ENCODE assay signal across 13 mouse cellular contexts in genomic region chr2:112484886-112485285, GRCm38 (mm10). TPM values are rescaled to one million over a fixed set of nuclear protein-coding genes. Genes with fewer than 3 reads are reported as not detected.
A peak's percentile ranks its signal among the peaks of the same experiment; 100 is the strongest.
DNase-seq lines count a peak whose midpoint lies in the region; ATAC-seq and TF ChIP-seq lines count a peak whose summit lies in the region.
"Had no signal": no experiment of that assay in that cellular context is flagged by ENCODE, and none has a peak within 500 bp of the region (broad histone marks: within the 10 kb centered on the region; RNA-seq: fewer than 3 reads in every experiment).

No protein-coding gene starts in this region.

- ATAC-seq in lung, embryonic 14.5 days (ENCODE audit: insufficient read depth): peak; percentile 35; the same call in 1 of the 2 replicates
- ATAC-seq in heart, embryonic 16.5 days (replicated peaks; ENCODE audit: extremely low read depth, insufficient read depth, low FRiP score): peak; percentile 58; the same call in 1 of the 2 replicates
- 0 out of 2 replicates have a peak, but pooled peaks have one; percentile 14 for ATAC-seq in stomach, embryonic 15.5 days (ENCODE audit: insufficient read depth, low FRiP score, low read depth)
- ATAC-seq in hindbrain, embryonic 16.5 days: no peak

- intact Hi-C loops in heart, postnatal 25 days (cut with DNase I): loop anchor here (5.0 kb wide), 1 partner anchor 243 kb away; no protein-coding TSS in a partner anchor

- DNase-seq in heart, adult 11 months: peak; percentile 95
- DNase-seq in heart, postnatal 25 days (ENCODE audit: low spot score): no peak
- DNase-seq in lung, embryonic 14.5 days: peak; percentile 15
- DNase-seq in lung, postnatal 14 days: no peak
- no peak for DNase-seq in urinary bladder, postnatal 25 days (ENCODE audit: low spot score)
- DNase-seq: adrenal gland, postnatal 10 days; thymus, adult 18-20 months had no signal

- H3K9ac ChIP-seq in lung, embryonic 14.5 days: no peak overlapping the region
- H3K9ac ChIP-seq in heart, embryonic 16.5 days (ENCODE audit: low read length): no peak overlapping the region
- H3K9ac ChIP-seq in stomach, embryonic 15.5 days: no peak overlapping the region
- H3K9ac ChIP-seq in hindbrain, embryonic 16.5 days (ENCODE audit: low read depth, low read length): no peak overlapping the region
- H3K9ac ChIP-seq: limb, embryonic 12.5 days had no signal

- no peak overlapping the region for H3K4me2 ChIP-seq in lung, embryonic 14.5 days
- no peak overlapping the region for H3K4me2 ChIP-seq in heart, embryonic 16.5 days (ENCODE audit: low read depth, low read length)
- no peak overlapping the region for H3K4me2 ChIP-seq in stomach, embryonic 15.5 days
- no peak overlapping the region for H3K4me2 ChIP-seq in hindbrain, embryonic 16.5 days (ENCODE audit: low read length)
- H3K4me2 ChIP-seq: limb, embryonic 12.5 days had no signal

- H3K9me3 ChIP-seq in lung, embryonic 14.5 days (ENCODE audit: low read depth, low read length): no peaks in the 10 kb centered on the region
- H3K9me3 ChIP-seq in heart, embryonic 16.5 days (replicated peaks; ENCODE audit: control insufficient read depth, low read length): no peaks in the 10 kb centered on the region
- no peaks in the 10 kb centered on the region for H3K9me3 ChIP-seq in stomach, embryonic 15.5 days
- no peaks in the 10 kb centered on the region for H3K9me3 ChIP-seq in hindbrain, embryonic 16.5 days (ENCODE audit: control insufficient read depth, low read length)
- H3K9me3 ChIP-seq: limb, embryonic 12.5 days had no signal

- no peaks in the 10 kb centered on the region for H3K27me3 ChIP-seq in lung, embryonic 14.5 days (ENCODE audit: insufficient read depth, low read length)
- no peaks in the 10 kb centered on the region for H3K27me3 ChIP-seq in heart, embryonic 16.5 days (ENCODE audit: control insufficient read depth, insufficient read depth, low read length)
- H3K27me3 ChIP-seq in stomach, embryonic 15.5 days (replicated peaks): no peaks in the 10 kb centered on the region
- H3K27me3 ChIP-seq in hindbrain, embryonic 16.5 days (replicated peaks; ENCODE audit: control insufficient read depth, insufficient read depth, low read length): no peaks in the 10 kb centered on the region
- H3K27me3 ChIP-seq: limb, embryonic 12.5 days had no signal

- WGBS in lung, embryonic 14.5 days: 30% methylated on average over 2 of the region's 2 CpGs
- WGBS in heart, embryonic 16.5 days: 24% methylated on average over 2 of the region's 2 CpGs
- WGBS in stomach, embryonic 15.5 days: 67% methylated on average over 2 of the region's 2 CpGs
- WGBS in hindbrain, embryonic 16.5 days: 86% methylated on average over 2 of the region's 2 CpGs

- H3K36me3 ChIP-seq in lung, embryonic 14.5 days (ENCODE audit: insufficient read depth): no peaks in the 10 kb centered on the region
- H3K36me3 ChIP-seq in heart, embryonic 16.5 days (ENCODE audit: control insufficient read depth, insufficient read depth): no peaks in the 10 kb centered on the region
- no peaks in the 10 kb centered on the region for H3K36me3 ChIP-seq in stomach, embryonic 15.5 days
- H3K36me3 ChIP-seq in hindbrain, embryonic 16.5 days (ENCODE audit: control insufficient read depth, insufficient read depth, low read length): no peaks in the 10 kb centered on the region
- H3K36me3 ChIP-seq: limb, embryonic 12.5 days had no signal

- H3K27ac ChIP-seq in lung, embryonic 14.5 days (ENCODE audit: low read depth): no peak overlapping the region
- H3K27ac ChIP-seq in heart, embryonic 16.5 days (ENCODE audit: low read length): no peak overlapping the region
- no peak overlapping the region for H3K27ac ChIP-seq in stomach, embryonic 15.5 days
- no peak overlapping the region for H3K27ac ChIP-seq in hindbrain, embryonic 16.5 days (ENCODE audit: low read depth, low read length)
- H3K27ac ChIP-seq: limb, embryonic 12.5 days had no signal

- no peak overlapping the region for H3K4me3 ChIP-seq in lung, embryonic 14.5 days (ENCODE audit: low read depth, low read length)
- no peak overlapping the region for H3K4me3 ChIP-seq in heart, embryonic 16.5 days (ENCODE audit: low read length)
- H3K4me3 ChIP-seq in stomach, embryonic 15.5 days (replicated peaks): no peak overlapping the region
- no peak overlapping the region for H3K4me3 ChIP-seq in hindbrain, embryonic 16.5 days (ENCODE audit: low read length)
- H3K4me3 ChIP-seq: limb, embryonic 12.5 days had no signal

- H3K4me1 ChIP-seq in lung, embryonic 14.5 days (ENCODE audit: insufficient read depth): no peaks in the 10 kb centered on the region
- no peaks in the 10 kb centered on the region for H3K4me1 ChIP-seq in heart, embryonic 16.5 days (ENCODE audit: control insufficient read depth, insufficient read depth, low read length)
- H3K4me1 ChIP-seq in stomach, embryonic 15.5 days: no peaks in the 10 kb centered on the region; the same call in 1 of the 2 replicates
- no peaks in the 10 kb centered on the region for H3K4me1 ChIP-seq in hindbrain, embryonic 16.5 days (ENCODE audit: control insufficient read depth, insufficient read depth, low read depth, low read length)
- H3K4me1 ChIP-seq: limb, embryonic 12.5 days had no signal

- no peak for TF ChIP-seq CTCF in lung, embryonic 14.5 days (IDR thresholded peaks at IDR 0.05; ENCODE audit: low read depth)

RNA-seq across cellular contexts. Expression of gene Chrm5, which starts 4.3 kb away (rescaled TPM):
- not detected for total RNA-seq in heart, postnatal 25 days (2021)
- not detected in 2 replicates for polyA plus RNA-seq in lung, embryonic 14.5 days (2014; fragmentation: Nextera tagmentation; extraction: Ambion mirVana)
- polyA plus RNA-seq in heart, embryonic 16.5 days (2015; fragmentation: Nextera tagmentation; extraction: Ambion mirVana): not detected in 2 replicates
- polyA plus RNA-seq in stomach, embryonic 15.5 days (2015; fragmentation: Nextera tagmentation; extraction: Ambion mirVana): not detected in 2 replicates
- polyA plus RNA-seq in hindbrain, embryonic 16.5 days (2015; fragmentation: Nextera tagmentation; extraction: Ambion mirVana): 0.89 and 1.2 TPM in 2 replicates
- total RNA-seq: adrenal gland, postnatal 10 days; hematopoietic stem cell, adult 5-6 weeks had no signal
- polyA plus RNA-seq: limb, embryonic 12.5 days; small intestine, adult 2 months had no signal

RNA-seq across cellular contexts. Expression of gene Aven, which starts 7.9 kb away (rescaled TPM):
- 10 to 100 TPM; 16.3 to 18.3 TPM for total RNA-seq in heart, postnatal 25 days (2021)
- polyA plus RNA-seq in lung, embryonic 14.5 days (2014; fragmentation: Nextera tagmentation; extraction: Ambion mirVana): 7.2 and 7.8 TPM in 2 replicates
- polyA plus RNA-seq in heart, embryonic 16.5 days (2015; fragmentation: Nextera tagmentation; extraction: Ambion mirVana): 4.0 and 4.6 TPM in 2 replicates
- 8.0 and 8.1 TPM in 2 replicates for polyA plus RNA-seq in stomach, embryonic 15.5 days (2015; fragmentation: Nextera tagmentation; extraction: Ambion mirVana)
- 2.2 and 4.2 TPM in 2 replicates for polyA plus RNA-seq in hindbrain, embryonic 16.5 days (2015; fragmentation: Nextera tagmentation; extraction: Ambion mirVana)

RNA-seq across cellular contexts. Expression of gene Emc7, which starts 30.1 kb away (rescaled TPM):
- 10 to 100 TPM; 15.3 to 15.8 TPM for total RNA-seq in heart, postnatal 25 days (2021)
- polyA plus RNA-seq in lung, embryonic 14.5 days (2014; fragmentation: Nextera tagmentation; extraction: Ambion mirVana): 15.8 and 17.3 TPM in 2 replicates
- polyA plus RNA-seq in heart, embryonic 16.5 days (2015; fragmentation: Nextera tagmentation; extraction: Ambion mirVana): 18.3 and 19.2 TPM in 2 replicates
- polyA plus RNA-seq in stomach, embryonic 15.5 days (2015; fragmentation: Nextera tagmentation; extraction: Ambion mirVana): 21.5 and 22.2 TPM in 2 replicates
- polyA plus RNA-seq in hindbrain, embryonic 16.5 days (2015; fragmentation: Nextera tagmentation; extraction: Ambion mirVana): 25.1 and 26.4 TPM in 2 replicates

Comparison
In these comparisons a context has a peak if more than half of its experiments do, and no peak if none do; other contexts are left out.
1. DNase-seq: peak in heart, adult 11 months (single experiment) and lung, embryonic 14.5 days (single experiment); none in heart, postnatal 25 days (single experiment), lung, postnatal 14 days (single experiment) and urinary bladder, postnatal 25 days (single experiment).